Mouse (Mus musculus) heart, adult 2 months (tissue): ENCODE measurements around the gene Tnrc6b. TPM values are rescaled to one million over a fixed set of nuclear protein-coding genes. Genes with fewer than 3 reads are reported as not detected.

Source experiments
- DNase-seq, 2 experiments: peaks; one replicate each; pipeline ENCODE4 v3.0.0; 2021
- H3K27ac ChIP-seq: fragments of 200-600 bp; 2 replicates; pipeline ENCODE4 v1.8.1; 2022
- H3K27me3 ChIP-seq: fragments of 200-500 bp; 2 replicates; pipeline ENCODE4 v1.6.1; 2012; ENCODE audit warnings: mild to moderate bottlenecking, low read length, inconsistent platforms, mixed read lengths; ENCODE audit not compliant: control insufficient read depth, insufficient read depth
- H3K36me3 ChIP-seq: fragments of 200-500 bp; 2 replicates; pipeline ENCODE4 v1.6.1; 2012; ENCODE audit warnings: low read length, inconsistent platforms; ENCODE audit not compliant: control insufficient read depth, insufficient read depth
- H3K4me1 ChIP-seq: fragments of 200-500 bp; 2 replicates; pipeline ENCODE4 v1.6.1; 2011; ENCODE audit warnings: low read length; ENCODE audit not compliant: control insufficient read depth, insufficient read depth
- H3K4me3 ChIP-seq: fragments of 200-600 bp; 2 replicates; pipeline ENCODE4 v1.8.1; 2022
- H3K79me2 ChIP-seq: fragments of 200-500 bp; replicated peaks from 2 replicates; pipeline ENCODE4 v1.6.1; 2012; ENCODE audit warnings: mild to moderate bottlenecking, inconsistent platforms, low read length, moderate library complexity, mixed read lengths; ENCODE audit not compliant: control insufficient read depth, insufficient read depth
- H3K9ac ChIP-seq: fragments of 200-500 bp; 2 replicates; pipeline ENCODE4 v1.6.1; 2012; ENCODE audit warnings: low read depth, mild to moderate bottlenecking, control low read depth, inconsistent platforms, low read length, mixed read lengths
- CTCF ChIP-seq: fragments of 200-600 bp; IDR thresholded peaks from 2 replicates; pipeline ENCODE4 v1.8.1; 2022; ENCODE audit warnings: antibody characterized with exemption, mild to moderate bottlenecking, moderate library complexity
- EP300 ChIP-seq: fragments of 200-500 bp; IDR thresholded peaks from 2 replicates; pipeline ENCODE4 v1.6.1; 2011; ENCODE audit warnings: low read depth, low read length, control low read depth; ENCODE audit not compliant: insufficient read depth
- POLR2A ChIP-seq: fragments of 200-500 bp; IDR thresholded peaks from 2 replicates; pipeline ENCODE4 v1.6.1; 2011; ENCODE audit warnings: mild to moderate bottlenecking, low read depth, low read length, control low read depth; ENCODE audit not compliant: insufficient read depth
- WGBS: fragments of 180-500 bp; shearing (Covaris S2); methylation state at CpG from one replicate; pipeline ENCODE4 v1.1.7; 2018; 5-methylcytosine and 5-hydroxymethylcytosine counted together
- intact Hi-C: fragments of 180-260 bp; cut with DNase I; formaldehyde crosslinking; loops from one replicate; pipeline ENCODE4 v1.15.1; 2025
- polyA plus RNA-seq: library from polyadenylated mRNA; depleted of rRNA; stranded (reverse); fragments of >200 nt; gene quantifications from 2 replicates; pipeline ENCODE4 v1.2.3, GENCODE M21; 2012
- total RNA-seq, 2 experiments: library from RNA; stranded (reverse); gene quantifications; 2 replicates each; pipeline ENCODE4 v1.2.3; 2021

Tnrc6b gene
- total and polyA plus RNA-seq, 3 experiments = 9.4 to 48.1 (median 43.7) TPM

DNA sequence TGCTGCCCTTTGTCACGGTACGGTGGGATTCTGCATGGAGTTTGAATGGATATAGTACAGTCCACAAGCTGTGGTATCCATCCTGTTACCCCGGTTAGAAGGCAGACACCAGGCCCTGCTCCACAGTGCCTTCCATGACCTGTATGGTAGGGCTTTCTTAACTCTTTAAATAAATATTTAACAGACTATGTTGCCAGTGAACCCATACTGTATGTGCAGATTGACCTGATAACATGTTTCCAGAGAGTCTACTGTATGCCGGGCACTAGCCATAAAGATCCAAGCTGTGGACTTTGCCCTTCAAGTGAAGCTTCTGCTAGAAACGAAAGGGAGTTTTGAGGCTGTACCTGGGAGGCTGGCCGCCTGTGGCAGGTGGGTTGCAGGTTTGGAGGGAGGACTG, 36.4 kb upstream of the Tnrc6b start:
- peaks cover 2% of the 10 kb centered on the region; the same call in 1 of the 2 replicates for H3K4me1 ChIP-seq
- DNase-seq = no peak
- WGBS = 81% methylated on average over 6 of the region's 6 CpGs

DNA sequence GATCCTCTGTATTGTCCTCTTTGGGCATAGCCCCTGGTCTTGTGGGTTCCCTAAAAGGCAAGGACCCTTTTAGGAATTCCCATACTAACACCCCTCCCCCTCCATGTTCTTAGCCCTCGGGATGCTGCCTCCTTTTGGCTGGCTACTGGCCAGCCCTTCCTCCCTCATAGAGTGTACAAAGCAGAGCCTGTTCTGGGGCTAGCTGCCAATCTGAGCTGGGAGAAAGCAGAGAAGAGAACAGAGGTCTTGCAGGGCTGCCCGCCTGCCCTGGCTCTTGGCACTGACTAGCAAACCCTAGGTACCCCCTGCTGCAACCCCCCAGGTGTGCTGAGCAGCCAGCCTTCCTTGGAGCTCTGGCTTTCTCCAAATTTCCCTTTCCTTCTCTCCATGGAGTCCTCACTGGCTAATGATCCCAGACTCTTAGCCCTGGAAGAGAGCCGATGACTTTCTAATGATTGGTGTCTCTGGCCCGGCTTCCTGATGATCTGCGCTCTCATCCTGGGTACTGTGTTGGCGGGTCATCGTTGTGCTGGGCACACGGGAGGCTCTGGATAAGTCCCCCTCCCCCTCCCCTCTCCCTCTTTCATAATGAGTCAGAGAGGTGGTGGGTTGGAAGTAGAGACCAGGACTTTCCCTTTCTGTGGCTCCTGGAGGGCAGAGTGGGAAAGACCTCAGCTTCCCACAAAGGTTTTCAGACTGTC, 31.4 kb upstream of the Tnrc6b start:
- H3K4me3 ChIP-seq = no peak overlapping the region
- no peaks in the 10 kb centered on the region for H3K27me3 ChIP-seq
- no peak overlapping the region for H3K9ac ChIP-seq
- intact Hi-C loops = no loop called here
- H3K79me2 ChIP-seq = no peaks in the 10 kb centered on the region
- peaks cover 4% of the 10 kb centered on the region; the same call in 1 of the 2 replicates for H3K4me1 ChIP-seq
- TF ChIP-seq POLR2A (no peak), CTCF (no peak), EP300 (no peak)
- H3K27ac ChIP-seq = no peak overlapping the region
- H3K36me3 ChIP-seq = no peaks in the 10 kb centered on the region
- 26% methylated on average over 8 of the region's 8 CpGs for WGBS
- peak in 1 of 2 experiments; percentile 25 for DNase-seq

More for the DNA sequence above, 36.4 kb upstream of the Tnrc6b start:
- intact Hi-C loops = no loop called here
- H3K79me2 ChIP-seq = no peaks in the 10 kb centered on the region
- H3K27ac ChIP-seq = no peak overlapping the region
- H3K27me3 ChIP-seq = peaks cover 4% of the 10 kb centered on the region
- TF ChIP-seq POLR2A (no peak), CTCF (no peak), EP300 (no peak)
- no peak overlapping the region for H3K4me3 ChIP-seq
- H3K36me3 ChIP-seq = no peaks in the 10 kb centered on the region
- H3K9ac ChIP-seq = no peak overlapping the region

GRCm38 (mm10) chr15:80680347-80681030, 30.6 kb upstream of the Tnrc6b start:
- 50% methylated on average over 7 of the region's 7 CpGs for WGBS
- Histone ChIP-seq H3K9ac (no peak overlapping the region), H3K27ac (no peak overlapping the region), H3K79me2 (no peaks in the 10 kb centered on the region), H3K36me3 (no peaks in the 10 kb centered on the region), H3K4me3 (no peak overlapping the region), H3K27me3 (no peaks in the 10 kb centered on the region), H3K4me1 (peaks cover 4% of the 10 kb centered on the region; the same call in 1 of the 2 replicates)
- TF ChIP-seq EP300 = no peak
- no peak for TF ChIP-seq CTCF
- TF ChIP-seq POLR2A = no peak
- DNase-seq = no peak
- intact Hi-C loops = no loop called here

- no peaks in the 10 kb centered on the region for H3K27me3 ChIP-seq
- TF ChIP-seq EP300 (no peak), CTCF (no peak)
- H3K9ac ChIP-seq = no peak overlapping the region
- H3K36me3 ChIP-seq = no peaks in the 10 kb centered on the region
- 70% methylated on average over 4 of the region's 4 CpGs for WGBS
- H3K4me1 ChIP-seq = peaks cover 4% of the 10 kb centered on the region; the same call in 1 of the 2 replicates
- peak in 1 of 2 experiments; percentile 23 for DNase-seq
- H3K79me2 ChIP-seq = no peaks in the 10 kb centered on the region
- no peak overlapping the region for H3K27ac ChIP-seq
- intact Hi-C loops = no loop called here
- no peak overlapping the region for H3K4me3 ChIP-seq
Measured at GRCm38 (mm10) chr15:80681466-80681881, 29.6 kb upstream of the Tnrc6b start.

GRCm38 (mm10) chr15:80682343-80682742, 28.8 kb upstream of the Tnrc6b start:
- peaks cover 4% of the 10 kb centered on the region; the same call in 1 of the 2 replicates for H3K4me1 ChIP-seq
- H3K4me3 ChIP-seq = no peak overlapping the region
- no peaks in the 10 kb centered on the region for H3K36me3 ChIP-seq
- H3K79me2 ChIP-seq = no peaks in the 10 kb centered on the region
- no peak overlapping the region for H3K9ac ChIP-seq
- intact Hi-C loops = no loop called here
- H3K27ac ChIP-seq = no peak overlapping the region
- DNase-seq = no peak
- TF ChIP-seq CTCF = no peak
- no peak for TF ChIP-seq EP300
- TF ChIP-seq POLR2A = no peak
- H3K27me3 ChIP-seq = no peaks in the 10 kb centered on the region
- 84% methylated on average over 8 of the region's 8 CpGs for WGBS

DNA sequence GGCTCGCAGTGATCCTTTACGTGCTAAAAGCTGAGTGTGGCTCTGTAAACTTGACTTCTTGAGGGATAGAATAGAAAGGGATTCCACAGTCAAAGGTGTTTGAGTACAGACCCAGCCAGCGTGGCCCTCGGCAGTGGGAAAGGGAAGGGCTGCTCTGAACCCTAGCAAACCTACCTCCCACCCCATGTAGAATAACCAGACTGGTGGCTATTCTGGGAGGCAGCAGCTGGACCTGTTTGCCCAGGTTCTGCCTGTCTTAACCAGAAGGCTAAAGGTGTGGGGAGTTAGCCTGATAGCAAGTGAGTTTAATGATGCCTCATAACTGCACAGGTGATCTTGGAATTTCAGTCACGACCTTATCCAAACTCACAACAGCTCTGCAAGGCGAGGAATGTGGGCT, 28.0 kb upstream of the Tnrc6b start:
- no peak for TF ChIP-seq CTCF
- no peak for TF ChIP-seq EP300
- TF ChIP-seq POLR2A = no peak
- Histone ChIP-seq H3K9ac (no peak overlapping the region), H3K27ac (no peak overlapping the region), H3K36me3 (no peaks in the 10 kb centered on the region), H3K27me3 (no peaks in the 10 kb centered on the region), H3K4me1 (peaks cover 4% of the 10 kb centered on the region; the same call in 1 of the 2 replicates), H3K79me2 (no peaks in the 10 kb centered on the region), H3K4me3 (no peak overlapping the region)
- 87% methylated on average over 6 of the region's 6 CpGs for WGBS
- DNase-seq = no peak
- intact Hi-C loops = no loop called here
